Mouse (Mus musculus) thymus, postnatal 14 days (tissue): ENCODE results near the gene Sstr4.

ENCODE experiments used
- DNase-seq: peaks from one replicate; pipeline ENCODE4 v3.0.0; 2021

The Sstr4 gene

DNA sequence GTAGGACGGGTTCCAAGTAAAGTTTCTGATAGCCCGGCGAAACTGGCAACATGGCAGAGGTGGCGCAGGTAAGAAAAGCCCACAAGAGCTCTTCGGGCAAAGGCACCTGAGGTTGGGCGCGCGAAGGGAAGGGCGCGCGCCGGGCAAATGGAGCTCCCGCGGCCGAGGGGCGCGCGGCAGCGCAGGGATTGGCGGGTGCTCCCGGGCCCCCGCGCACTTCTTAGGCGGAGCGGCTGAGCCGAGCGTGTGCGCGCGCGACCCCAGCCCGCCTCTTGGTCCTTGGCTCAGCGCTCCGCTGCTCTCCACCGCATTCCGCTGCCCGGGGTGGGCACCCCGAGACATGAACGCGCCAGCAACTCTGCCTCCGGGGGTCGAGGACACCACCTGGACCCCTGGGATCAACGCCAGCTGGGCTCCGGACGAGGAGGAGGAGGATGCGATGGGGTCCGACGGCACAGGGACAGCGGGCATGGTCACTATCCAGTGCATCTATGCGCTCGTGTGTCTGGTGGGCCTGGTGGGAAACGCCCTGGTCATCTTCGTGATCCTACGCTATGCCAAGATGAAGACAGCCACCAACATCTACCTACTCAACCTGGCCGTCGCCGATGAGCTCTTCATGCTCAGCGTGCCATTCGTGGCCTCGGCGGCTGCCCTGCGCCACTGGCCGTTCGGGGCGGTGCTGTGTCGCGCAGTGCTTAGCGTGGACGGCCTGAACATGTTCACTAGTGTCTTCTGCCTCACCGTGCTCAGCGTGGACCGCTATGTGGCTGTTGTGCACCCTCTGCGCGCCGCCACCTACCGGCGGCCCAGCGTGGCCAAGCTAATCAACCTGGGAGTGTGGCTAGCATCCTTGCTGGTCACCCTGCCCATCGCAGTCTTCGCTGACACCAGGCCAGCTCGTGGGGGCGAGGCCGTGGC lies at the start of gene Sstr4:
Gene Sstr4, plus strand, starts transcription at position 214 of the 921 bp plus-strand sequence.
- peak; percentile 27 for DNase-seq

- DNase-seq: no peak
Observed at GRCm38 (mm10) chr2:148345373-148345772, 49.8 kb upstream of the Sstr4 start.

- no peak for DNase-seq
Observed at GRCm38 (mm10) chr2:148346976-148347375, 48.2 kb upstream of the Sstr4 start.

DNA sequence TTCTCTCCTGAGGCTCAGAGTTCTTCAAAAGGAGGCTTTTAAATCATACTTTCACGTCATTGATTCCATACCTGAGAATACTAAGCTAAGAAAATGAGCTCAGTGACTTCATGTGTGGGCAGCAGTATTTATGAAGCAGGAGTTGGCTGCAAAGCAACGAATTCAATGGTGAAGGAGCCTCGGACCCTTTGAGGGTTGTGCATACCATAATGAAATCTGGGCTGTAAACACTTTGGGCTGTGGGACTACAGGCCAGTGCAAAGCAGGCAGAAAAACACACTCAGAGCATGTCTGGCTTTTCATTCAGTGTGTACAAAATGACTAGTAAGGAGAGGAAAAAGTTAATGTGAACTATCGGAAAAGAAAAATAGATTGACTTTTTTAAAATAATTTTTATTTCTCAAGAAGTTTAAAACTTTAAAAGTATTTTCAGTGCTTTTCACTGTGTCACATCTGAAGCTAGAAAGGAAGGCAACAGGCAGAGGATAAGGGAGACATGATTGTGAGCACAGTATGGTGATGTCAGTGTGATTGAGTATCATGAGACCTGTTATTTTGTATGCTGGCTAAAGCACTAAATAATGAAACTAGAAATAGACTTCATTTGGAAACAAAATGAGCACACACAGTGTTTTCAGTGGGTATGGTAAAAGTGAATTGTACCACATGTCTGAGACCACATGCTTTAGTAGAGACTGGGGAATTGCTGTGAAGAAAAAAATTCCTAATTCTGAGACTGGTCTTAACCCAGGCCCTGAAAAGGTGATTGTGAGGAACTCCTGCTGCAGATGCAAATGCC lies 45.4 kb upstream of the Sstr4 start:
- DNase-seq: no peak

DNA sequence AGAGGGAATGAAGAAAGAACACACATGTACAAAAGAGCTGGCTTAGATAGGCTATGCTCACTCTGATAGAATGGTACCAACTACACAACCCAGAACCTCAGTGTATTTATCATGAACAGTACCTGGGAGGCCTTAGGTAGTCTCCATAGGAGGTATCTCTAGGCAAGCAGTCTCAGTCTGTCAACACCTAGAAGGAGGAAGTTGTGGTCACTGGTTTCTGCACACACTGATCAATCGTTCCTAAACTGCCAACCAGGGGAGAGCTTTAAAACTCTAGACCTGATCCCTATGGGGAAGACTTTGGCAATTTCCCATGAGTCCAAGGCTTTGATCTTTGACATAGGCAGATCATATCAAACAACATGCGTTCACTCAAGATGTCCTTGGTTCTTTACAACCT lies 44.7 kb upstream of the Sstr4 start:
- DNase-seq: no peak

DNA sequence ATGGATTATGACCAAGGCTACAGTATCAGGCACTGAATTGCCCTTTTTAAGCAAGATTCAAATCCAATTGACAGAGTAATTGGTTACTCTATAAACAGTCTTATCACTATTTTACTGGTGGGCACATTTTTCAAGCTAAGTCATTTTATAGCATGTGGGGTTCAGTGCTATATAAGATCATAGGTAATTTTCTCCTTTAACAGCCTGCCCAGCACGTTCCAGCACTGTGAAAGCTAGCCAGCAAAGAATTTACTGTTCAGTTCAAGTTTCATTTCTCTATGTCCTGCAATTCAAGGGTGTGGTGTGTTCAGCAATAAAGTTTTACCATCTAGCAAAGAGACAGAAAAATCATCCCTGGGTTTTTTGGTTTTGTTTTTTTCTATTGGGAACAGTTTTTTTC lies 42.5 kb upstream of the Sstr4 start:
- no peak for DNase-seq

GRCm38 (mm10) chr2:148357145-148357544 lies 38.0 kb upstream of the Sstr4 start:
- no peak for DNase-seq

DNA sequence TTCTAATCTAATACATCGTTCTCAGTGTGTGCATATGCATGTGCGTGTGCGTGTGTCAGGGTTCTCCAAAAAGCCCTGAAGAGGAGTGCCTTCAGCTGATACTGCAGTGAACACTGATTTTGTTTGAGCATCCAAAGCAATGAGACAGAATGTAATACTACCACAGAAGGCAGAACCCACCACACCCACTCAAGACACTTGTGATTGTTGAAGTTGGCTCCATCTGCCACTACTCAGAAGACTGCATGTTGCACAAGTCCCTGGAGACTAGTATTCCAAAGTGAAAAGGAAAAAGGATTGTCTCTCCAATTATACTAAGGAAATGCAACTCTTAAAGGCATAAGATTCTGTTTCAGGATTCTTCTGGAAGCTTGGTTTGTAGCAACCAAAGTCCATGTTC lies 30.6 kb upstream of the Sstr4 start:
- DNase-seq: no peak

- no peak for DNase-seq
Observed at GRCm38 (mm10) chr2:148365227-148365626, 29.9 kb upstream of the Sstr4 start.

DNA sequence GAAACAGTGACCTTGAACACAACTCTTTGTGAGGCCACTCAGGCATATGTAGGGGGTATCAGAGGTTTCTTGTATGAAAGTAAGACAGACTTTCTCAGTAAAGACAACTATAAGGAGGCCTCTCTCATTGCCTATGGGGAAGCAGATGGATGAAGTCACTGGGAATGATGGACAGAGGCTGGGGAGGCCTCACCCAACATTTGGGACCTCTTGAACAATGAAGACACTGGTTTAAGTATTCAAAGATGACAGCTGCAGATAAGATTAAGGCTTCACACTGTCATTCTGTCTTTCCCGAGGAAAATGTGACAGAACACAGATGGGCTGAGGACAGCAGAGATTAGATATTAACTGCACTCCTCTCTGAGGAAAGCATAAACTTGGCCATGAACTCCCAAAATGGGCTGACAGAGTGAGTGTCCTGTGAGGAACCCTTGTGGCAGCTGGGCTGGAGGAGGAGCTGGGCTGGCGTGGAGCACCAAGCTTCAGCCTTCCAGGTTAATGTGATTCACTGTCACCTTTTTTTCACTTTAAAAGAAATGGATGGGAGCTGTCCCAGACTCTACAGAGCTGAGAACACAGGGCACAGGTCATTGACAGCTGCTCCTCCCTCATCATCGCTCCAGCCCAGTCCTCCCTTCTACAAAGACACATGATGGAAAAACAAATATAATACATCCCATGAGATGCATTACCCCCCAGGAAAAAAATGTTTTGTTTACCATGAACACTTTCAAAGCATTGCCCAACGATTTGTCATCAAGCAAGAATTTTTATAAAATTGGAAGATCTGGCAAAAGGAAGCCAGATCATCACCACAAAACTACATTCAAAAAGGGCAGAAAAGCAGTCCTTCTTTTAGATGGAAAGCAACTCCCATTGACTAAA lies 23.2 kb upstream of the Sstr4 start:
- no peak for DNase-seq

DNA sequence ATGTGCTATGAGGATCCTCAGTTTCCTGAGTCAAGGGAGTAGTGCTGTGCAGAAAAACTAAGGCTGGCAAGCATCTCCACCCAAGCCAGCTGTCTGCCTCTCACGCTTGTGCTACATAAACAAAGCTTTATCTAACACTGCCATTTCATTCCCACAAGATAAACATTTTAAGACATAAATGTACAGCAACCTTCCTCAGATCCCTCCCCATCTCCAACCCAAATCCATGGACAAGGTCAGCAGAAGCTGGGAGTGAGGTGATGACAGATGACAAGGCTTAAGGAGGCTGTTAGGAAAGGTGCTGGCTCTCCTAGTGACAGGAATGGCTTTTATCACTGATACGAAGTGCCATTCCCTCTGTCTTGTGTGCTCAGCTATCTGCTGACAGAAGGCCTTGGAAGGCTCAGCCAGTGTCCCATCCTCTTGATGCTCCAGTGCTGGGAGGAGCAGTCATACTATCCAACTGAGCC lies 21.5 kb upstream of the Sstr4 start:
- DNase-seq: no peak

GRCm38 (mm10) chr2:148375326-148376150 lies 19.6 kb upstream of the Sstr4 start:
- peak; percentile 70 for DNase-seq

DNA sequence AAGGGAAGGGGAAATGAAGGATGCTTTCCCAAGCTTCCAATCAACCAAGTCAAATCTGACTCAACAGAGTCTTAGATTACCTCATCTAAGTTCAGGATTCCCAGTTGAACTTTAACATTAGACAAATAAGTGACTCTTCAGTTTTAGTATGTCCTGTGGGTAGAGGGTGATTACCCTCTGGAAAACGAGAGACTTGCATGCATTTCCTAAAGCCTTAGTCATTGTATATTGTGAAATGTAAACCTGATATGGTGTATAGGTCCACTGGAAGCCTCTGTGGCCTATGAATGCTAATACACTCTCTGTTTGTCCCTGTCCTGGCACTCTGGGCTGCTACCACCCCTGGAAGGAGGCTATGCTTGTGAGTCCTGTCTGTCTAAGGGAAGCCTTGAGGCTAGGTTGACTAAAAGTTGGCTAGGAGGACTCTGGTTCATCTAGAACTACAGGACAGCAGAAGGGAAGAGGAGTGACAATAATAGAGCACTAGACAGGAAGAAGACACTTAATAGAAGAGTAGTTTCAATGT lies 16.3 kb upstream of the Sstr4 start:
- DNase-seq: no peak

- DNase-seq: no peak
Observed at GRCm38 (mm10) chr2:148379899-148380413, 15.2 kb upstream of the Sstr4 start.

- DNase-seq: no peak
Observed at GRCm38 (mm10) chr2:148381076-148381475, 14.1 kb upstream of the Sstr4 start.

DNA sequence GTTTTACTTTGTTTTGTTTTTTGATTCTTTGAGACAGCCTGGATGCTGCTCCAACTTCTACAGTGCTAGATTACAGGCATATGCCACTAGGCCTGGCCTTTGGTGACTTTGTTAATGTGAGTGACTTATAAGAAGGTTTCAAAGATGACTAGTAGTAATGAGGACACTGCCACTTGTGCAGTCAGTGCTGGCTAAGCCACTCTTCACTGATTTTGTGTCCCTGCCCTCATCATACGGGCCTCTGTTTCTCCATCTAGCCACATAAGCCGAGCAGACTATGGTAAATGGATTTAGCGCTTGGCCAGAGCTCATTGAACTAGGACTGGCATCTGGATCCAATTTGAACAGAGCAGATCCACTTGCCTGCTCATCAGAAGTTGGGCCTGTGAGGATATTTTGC lies 8.7 kb upstream of the Sstr4 start:
- DNase-seq: no peak

GRCm38 (mm10) chr2:148386927-148387326 lies 8.2 kb upstream of the Sstr4 start:
- DNase-seq: no peak

DNA sequence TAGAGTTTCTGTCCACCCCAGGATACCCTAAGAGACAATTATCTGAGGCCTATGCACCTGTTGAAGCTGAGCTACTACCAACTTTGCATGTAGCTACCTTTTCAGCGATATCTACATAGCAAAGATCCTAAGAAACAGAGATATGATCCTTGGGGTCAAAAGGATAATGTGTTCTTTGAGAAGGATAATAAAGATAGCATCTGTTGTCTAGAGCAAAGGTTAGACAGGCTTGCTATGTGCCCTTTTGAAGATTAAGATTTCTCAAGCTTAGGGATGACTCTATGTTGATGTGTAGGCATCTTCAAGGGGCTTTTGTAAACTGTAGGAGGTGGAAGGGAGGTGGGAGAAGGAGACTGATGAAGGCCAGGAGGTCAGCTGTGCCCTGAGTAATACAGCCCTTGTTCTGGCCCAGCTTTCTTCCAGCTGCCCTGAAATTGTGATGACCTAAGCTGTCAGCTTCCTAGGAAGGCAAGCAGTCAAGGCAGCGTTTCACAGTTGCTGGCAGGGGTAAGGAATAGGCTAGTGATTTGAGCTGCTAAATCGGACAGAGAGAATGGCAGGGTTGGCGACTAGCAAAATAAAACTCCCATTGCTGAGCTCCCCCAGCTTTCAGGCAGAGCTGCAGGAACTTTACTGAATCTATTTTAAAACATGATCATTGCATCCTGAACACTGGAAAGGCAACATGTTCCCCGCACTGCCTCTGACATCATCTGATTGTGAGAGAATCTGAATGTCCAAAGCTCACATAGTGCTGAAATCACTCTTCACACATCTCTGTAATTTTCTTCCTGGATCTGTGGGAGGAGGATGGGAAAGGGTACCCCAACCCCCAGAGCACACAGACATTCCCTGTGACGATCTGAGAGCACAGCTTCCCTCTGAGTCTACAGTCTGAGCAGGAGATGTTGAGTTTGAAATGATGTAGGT lies 7.2 kb upstream of the Sstr4 start:
- DNase-seq: no peak

DNA sequence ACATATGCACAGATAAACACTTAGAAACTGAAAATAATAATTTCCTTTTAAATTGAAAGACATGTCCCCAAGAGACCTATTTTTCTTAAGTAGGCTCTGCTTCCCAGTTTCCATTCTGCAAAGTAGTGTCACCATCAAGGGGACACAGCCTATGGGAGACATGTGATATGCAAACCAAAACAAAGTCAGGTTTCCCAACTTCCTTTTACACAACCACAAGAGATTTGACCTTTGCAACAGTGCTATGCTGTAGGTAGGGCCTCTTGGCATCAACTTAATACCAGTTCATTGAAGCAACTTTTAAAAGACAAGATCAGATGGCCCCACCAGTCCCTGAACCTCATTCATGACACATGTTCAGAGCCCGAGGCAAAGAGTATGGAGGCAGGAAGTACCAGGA lies 2.0 kb upstream of the Sstr4 start:
- DNase-seq: no peak

GRCm38 (mm10) chr2:148393846-148394245 lies 1.3 kb upstream of the Sstr4 start:
- no peak for DNase-seq
